Mouse (Mus musculus) midbrain, embryonic 16.5 days (tissue): ENCODE results near the gene Slc22a13. TPM values are rescaled to one million over a fixed set of nuclear protein-coding genes. Genes with fewer than 3 reads are reported as not detected.

Source experiments
- ATAC-seq: fragments of 200-750 bp; cut with Nextera tagmentation; 2 replicates; pipeline ENCODE4 v1.8.0; 2017; ENCODE audit warnings: moderate TSS enrichment
- H3K27ac ChIP-seq: fragments of 300-500 bp; sonication (generic); 2 replicates; pipeline ENCODE4 v1.5.1; 2014; ENCODE audit warnings: mild to moderate bottlenecking, low read length, mixed read lengths
- H3K27me3 ChIP-seq: fragments of 300-500 bp; sonication (generic); 2 replicates; pipeline ENCODE4 v1.6.1; 2014; ENCODE audit warnings: low read depth, low read length, mixed read lengths; ENCODE audit not compliant: control insufficient read depth, insufficient read depth
- H3K36me3 ChIP-seq: fragments of 300-500 bp; sonication (generic); 2 replicates; pipeline ENCODE4 v1.6.1; 2014; ENCODE audit warnings: mild to moderate bottlenecking, low read length, moderate library complexity, mixed read lengths; ENCODE audit not compliant: control insufficient read depth, insufficient read depth
- H3K4me1 ChIP-seq: fragments of 300-500 bp; sonication (generic); 2 replicates; pipeline ENCODE4 v1.6.1; 2014; ENCODE audit warnings: mild to moderate bottlenecking, low read length, mixed read lengths; ENCODE audit not compliant: control insufficient read depth, insufficient read depth
- H3K4me2 ChIP-seq: fragments of 300-500 bp; sonication (generic); 2 replicates; pipeline ENCODE4 v1.6.1; 2014; ENCODE audit warnings: mild to moderate bottlenecking, low read length, mixed read lengths
- H3K4me3 ChIP-seq: fragments of 300-500 bp; sonication (generic); 2 replicates; pipeline ENCODE4 v1.5.1; 2014; ENCODE audit warnings: low read depth, mild to moderate bottlenecking, low read length, moderate library complexity, mixed read lengths
- H3K9ac ChIP-seq: fragments of 300-500 bp; sonication (generic); 2 replicates; pipeline ENCODE4 v1.6.1; 2014; ENCODE audit warnings: low read depth, low read length, mixed read lengths
- H3K9me3 ChIP-seq: fragments of 300-500 bp; sonication (generic); replicated peaks from 2 replicates; pipeline ENCODE4 v1.6.1; 2014; ENCODE audit warnings: mild to moderate bottlenecking, low read length, mixed read lengths; ENCODE audit not compliant: control insufficient read depth, poor library complexity, severe bottlenecking
- WGBS: fragments of 180-500 bp; shearing (Covaris S2); extraction: QIAGEN DNeasy Blood & Tissue Kit; methylation state at CpG from one replicate; pipeline ENCODE4 v1.1.7; 2014; 5-methylcytosine and 5-hydroxymethylcytosine counted together
- polyA plus RNA-seq: library from polyadenylated mRNA; unstranded; fragments of >200 nt; fragmentation: Nextera tagmentation; extraction: Ambion mirVana; gene quantifications from 2 replicates; pipeline ENCODE4 v1.2.1, GENCODE M21; 2015

Slc22a13 gene
- polyA plus RNA-seq, 1 experiment from 2014 or later: not detected

DNA sequence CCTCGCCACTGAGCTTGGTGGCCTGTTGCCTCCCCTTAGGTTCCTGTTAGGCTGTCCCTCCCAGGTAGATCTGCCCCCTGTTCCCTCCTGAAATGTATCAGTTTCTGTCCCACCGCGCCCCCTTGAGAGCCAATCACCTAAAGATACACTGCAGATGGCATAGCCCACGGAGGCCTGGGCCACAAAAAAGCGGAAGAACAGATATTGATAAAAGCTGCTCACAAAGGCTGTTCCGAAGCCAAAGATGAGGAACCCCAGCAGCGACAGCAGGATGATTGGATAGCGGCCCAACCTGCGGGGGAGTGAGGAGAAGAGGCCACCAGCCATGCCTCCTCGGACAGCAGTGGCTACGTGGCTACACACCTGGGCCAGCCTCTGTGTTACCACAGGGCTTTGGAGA is 29.6 kb downstream of the Slc22a13 start:
- Histone ChIP-seq H3K27ac (no peak overlapping the region), H3K36me3 (no peaks in the 10 kb centered on the region), H3K9me3 (no peaks in the 10 kb centered on the region), H3K4me2 (no peak overlapping the region), H3K27me3 (no peaks in the 10 kb centered on the region), H3K4me3 (no peak overlapping the region), H3K4me1 (no peaks in the 10 kb centered on the region), H3K9ac (no peak overlapping the region)
- 92% methylated on average over 11 of the region's 11 CpGs for WGBS
- ATAC-seq: no peak

DNA sequence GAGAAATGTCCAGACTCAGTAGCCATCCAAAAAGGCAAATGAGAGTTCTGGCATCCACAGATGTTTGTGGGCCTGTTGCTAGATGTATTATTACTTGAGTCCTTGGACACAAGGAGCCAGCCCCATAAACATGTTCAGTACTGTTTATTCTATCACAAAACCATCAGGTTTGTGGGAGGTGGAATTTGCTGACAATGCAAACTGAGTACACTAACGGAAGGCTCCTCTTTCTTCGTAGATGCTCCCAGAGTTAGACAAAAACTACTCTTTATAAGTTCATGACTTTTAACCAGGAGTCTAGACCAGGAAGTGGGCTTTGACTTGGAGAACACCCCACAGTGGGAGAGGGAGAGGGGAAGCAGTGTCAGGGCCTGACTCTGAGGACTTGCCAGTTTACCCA is 41.3 kb downstream of the Slc22a13 start:
- H3K36me3 ChIP-seq: no peaks in the 10 kb centered on the region
- no peak overlapping the region for H3K9ac ChIP-seq
- no peak overlapping the region for H3K27ac ChIP-seq
- H3K4me2 ChIP-seq: no peak overlapping the region
- 100% methylated on average over 2 of the region's 2 CpGs for WGBS
- H3K4me1 ChIP-seq: no peaks in the 10 kb centered on the region
- H3K27me3 ChIP-seq: no peaks in the 10 kb centered on the region
- no peak overlapping the region for H3K4me3 ChIP-seq
- H3K9me3 ChIP-seq: no peaks in the 10 kb centered on the region
- ATAC-seq: no peak

DNA sequence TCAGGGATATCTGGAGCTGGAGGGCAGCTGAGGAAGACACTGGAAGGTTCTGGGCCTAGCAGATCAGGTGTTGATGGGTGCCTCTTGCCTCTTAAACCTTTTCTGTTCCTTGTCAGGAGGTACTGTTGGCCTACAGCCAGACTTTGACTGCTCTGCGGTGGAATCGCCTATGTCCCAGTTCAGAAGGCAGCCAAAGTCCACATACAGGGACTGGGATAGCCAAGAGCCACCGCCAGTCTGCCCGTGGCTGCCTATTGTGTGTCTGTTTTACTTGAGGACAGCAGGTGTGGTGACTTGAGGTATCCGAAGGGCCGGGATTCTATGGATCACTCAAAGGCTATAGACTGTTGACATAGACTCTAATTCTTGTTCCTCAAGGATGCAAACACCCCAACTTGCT is 43.4 kb downstream of the Slc22a13 start:
- H3K4me2 ChIP-seq: no peak overlapping the region
- no peak overlapping the region for H3K9ac ChIP-seq
- H3K9me3 ChIP-seq: no peaks in the 10 kb centered on the region
- 95% methylated on average over 6 of the region's 6 CpGs for WGBS
- no peak overlapping the region for H3K4me3 ChIP-seq
- H3K4me1 ChIP-seq: no peaks in the 10 kb centered on the region
- no peaks in the 10 kb centered on the region for H3K27me3 ChIP-seq
- no peaks in the 10 kb centered on the region for H3K36me3 ChIP-seq
- ATAC-seq: no peak
- no peak overlapping the region for H3K27ac ChIP-seq

DNA sequence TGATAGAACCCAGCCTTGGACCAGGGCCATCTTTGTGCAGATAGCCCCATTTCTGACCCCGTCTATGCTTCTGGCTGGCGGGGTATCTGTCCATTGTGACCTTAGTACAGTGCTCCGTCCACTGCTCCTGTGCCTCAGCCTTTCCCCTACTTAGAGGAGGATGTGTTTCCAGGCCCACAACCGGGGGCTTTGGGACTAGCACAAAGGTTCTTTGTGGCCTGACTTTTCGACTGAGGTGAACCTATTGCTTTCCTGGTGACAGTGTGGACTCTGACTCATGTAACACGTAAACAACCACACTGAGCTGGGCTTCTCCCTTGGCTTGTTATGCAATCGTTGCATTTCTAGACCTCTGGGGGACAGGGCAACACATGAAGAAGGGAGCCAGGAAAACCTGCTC is 44.2 kb downstream of the Slc22a13 start:
- Histone ChIP-seq H3K36me3 (no peaks in the 10 kb centered on the region), H3K9ac (no peak overlapping the region), H3K27ac (no peak overlapping the region), H3K27me3 (no peaks in the 10 kb centered on the region), H3K4me3 (no peak overlapping the region), H3K4me1 (no peaks in the 10 kb centered on the region), H3K4me2 (no peak overlapping the region), H3K9me3 (no peaks in the 10 kb centered on the region)
- no peak for ATAC-seq
- 96% methylated on average over 7 of the region's 7 CpGs for WGBS

DNA sequence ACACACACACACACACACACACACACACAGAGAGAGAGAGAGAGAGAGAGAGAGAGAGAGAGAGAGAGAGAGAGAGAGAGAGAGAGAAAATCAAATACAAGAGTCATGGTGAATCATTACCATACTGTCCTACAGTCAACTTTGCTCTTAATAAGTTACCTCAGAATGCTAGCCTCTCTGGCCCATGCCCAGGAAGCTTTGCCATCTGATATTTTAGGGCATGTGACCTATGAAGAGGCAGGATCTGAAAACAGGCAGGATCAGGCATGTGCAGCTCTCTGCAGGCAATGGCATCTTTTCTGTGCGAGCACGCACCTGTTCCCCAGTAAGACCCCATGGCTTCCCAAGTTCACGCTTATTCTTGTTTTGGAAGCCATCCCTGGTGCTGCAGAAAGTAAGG is 48.2 kb downstream of the Slc22a13 start:
- no peaks in the 10 kb centered on the region for H3K4me1 ChIP-seq
- no peak for ATAC-seq
- no peaks in the 10 kb centered on the region for H3K36me3 ChIP-seq
- H3K9ac ChIP-seq: no peak overlapping the region
- no peak overlapping the region for H3K4me3 ChIP-seq
- H3K27ac ChIP-seq: no peak overlapping the region
- 91% methylated on average over 3 of the region's 3 CpGs for WGBS
- no peaks in the 10 kb centered on the region for H3K9me3 ChIP-seq
- H3K27me3 ChIP-seq: peaks cover 11% of the 10 kb centered on the region
- H3K4me2 ChIP-seq: no peak overlapping the region

DNA sequence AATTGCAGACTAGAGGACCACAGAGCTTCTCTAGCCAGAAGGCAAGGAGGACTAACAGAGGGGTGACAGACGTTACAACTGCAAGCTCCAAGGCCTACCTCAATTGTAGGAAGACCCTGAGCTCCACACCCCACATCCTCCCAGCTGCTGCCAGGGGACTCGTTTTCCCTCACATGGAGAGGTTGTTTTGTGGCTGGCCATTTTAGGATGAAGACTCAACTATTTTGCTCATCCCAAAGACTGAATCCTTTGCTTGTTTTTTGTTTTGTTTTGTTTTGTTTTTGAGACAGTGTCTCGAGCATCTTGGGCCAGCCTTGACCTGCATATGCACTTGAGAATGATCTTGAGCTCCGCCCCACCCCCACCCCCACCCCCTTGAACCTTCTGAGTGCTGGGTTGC is 50.0 kb downstream of the Slc22a13 start, which contains the start of gene Gm47289:
Gene Gm47289 (plus strand): TSS at position 301 of the 400 bp plus-strand sequence.
- 58% methylated on average over 4 of the region's 4 CpGs for WGBS
- no peak within 1 kb of the TSS for H3K4me2 ChIP-seq
- H3K9ac ChIP-seq: no peak within 1 kb of the TSS
- no peak for ATAC-seq
- no peak within 1 kb of the TSS for H3K4me3 ChIP-seq
- no peak within 1 kb of the TSS for H3K27ac ChIP-seq
- H3K27me3 ChIP-seq: peaks cover 12% of the 10 kb centered on the region
- no peaks in the 10 kb centered on the region for H3K9me3 ChIP-seq
- no peaks in the 10 kb centered on the region for H3K4me1 ChIP-seq
- H3K36me3 ChIP-seq: no peaks in the 10 kb centered on the region

DNA sequence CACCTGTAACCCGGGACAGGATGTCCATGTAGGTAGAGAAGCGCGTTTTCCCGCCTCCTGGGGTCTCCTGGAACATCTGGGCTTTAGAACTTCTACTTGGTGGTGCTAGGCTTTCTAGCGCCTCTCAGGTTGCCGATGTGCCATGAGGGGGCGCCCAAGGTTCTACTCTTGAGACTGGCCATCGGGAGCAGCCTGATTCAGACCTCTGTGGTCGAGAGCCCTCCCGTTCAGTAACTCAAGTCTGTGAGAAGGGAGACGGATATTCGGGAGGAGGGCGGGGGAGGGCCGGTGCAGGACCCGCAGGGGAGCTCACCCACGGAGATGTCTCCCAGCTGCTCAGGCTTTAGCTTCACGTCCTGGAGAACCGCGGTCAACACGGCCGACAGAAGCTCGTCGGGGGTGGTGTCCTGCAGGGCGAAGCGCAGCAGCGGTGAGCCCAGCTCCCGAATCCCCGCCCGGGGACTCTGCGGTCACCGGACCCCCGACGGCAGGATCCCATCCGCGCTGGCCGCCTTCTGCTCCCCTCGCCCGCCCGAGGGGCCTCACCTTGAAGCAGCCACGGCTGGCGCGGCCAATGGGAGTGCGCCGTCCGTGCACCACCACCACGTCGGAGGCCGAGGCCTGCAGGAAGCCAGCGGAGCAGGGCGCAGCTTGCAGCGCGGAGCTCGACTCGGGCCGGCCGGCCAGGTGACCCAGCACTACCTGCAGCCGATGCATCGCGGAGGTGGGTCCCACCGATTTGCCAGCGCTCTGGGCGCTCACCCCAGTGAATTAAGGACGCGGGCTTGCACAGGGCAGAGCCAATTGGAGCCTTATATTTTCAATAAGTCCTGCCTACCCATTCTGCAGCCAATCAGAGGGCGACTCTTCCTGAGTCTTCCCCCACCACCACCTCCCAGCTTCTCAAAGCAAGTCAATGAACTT is 52.4 kb downstream of the Slc22a13 start, which contains the start of gene Acaa1b:
Gene Acaa1b (minus strand): TSS at position 816 of the 924 bp plus-strand sequence.
- ATAC-seq: peak; percentile 94
- peak within 1 kb of the TSS; percentile 62 for H3K9ac ChIP-seq
- peak within 1 kb of the TSS; percentile 53 for H3K4me3 ChIP-seq
- 1% methylated on average over 51 of the region's 65 CpGs for WGBS
- H3K9me3 ChIP-seq: no peaks in the 10 kb centered on the region
- peak within 1 kb of the TSS; percentile 54 for H3K4me2 ChIP-seq
- H3K27me3 ChIP-seq: peaks cover 12% of the 10 kb centered on the region
- no peaks in the 10 kb centered on the region for H3K36me3 ChIP-seq
- H3K4me1 ChIP-seq: no peaks in the 10 kb centered on the region
- no peak within 1 kb of the TSS for H3K27ac ChIP-seq

DNA sequence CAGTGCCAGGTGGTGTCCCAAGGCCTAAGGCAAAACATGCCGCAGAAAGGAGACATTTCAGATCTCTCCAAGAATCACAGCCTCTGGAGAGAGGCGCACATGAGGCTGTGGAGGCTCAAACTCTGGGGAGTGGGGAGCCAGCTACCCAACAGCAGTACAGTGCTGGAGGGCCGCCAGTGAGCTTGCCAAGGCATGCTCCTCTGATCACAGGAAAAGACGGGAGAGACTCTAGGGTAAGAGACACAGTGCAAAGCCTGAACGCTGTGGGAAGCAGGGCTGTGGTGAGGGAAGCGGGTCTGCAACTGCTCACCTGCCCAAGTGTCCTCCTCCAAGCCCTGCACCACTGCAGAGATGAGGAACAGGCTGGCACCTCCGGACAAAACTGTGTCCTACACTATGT is 53.1 kb downstream of the Slc22a13 start:
- ATAC-seq: no peak; the same call in 1 of the 2 replicates
- Histone ChIP-seq H3K9me3 (no peaks in the 10 kb centered on the region), H3K27me3 (peaks cover 12% of the 10 kb centered on the region), H3K4me3 (no peak overlapping the region), H3K27ac (no peak overlapping the region), H3K36me3 (no peaks in the 10 kb centered on the region), H3K4me2 (peak overlapping the region; percentile 54; the same call in 1 of the 2 replicates), H3K9ac (no peak overlapping the region), H3K4me1 (no peaks in the 10 kb centered on the region)
- WGBS: 62% methylated on average over 7 of the region's 7 CpGs

DNA sequence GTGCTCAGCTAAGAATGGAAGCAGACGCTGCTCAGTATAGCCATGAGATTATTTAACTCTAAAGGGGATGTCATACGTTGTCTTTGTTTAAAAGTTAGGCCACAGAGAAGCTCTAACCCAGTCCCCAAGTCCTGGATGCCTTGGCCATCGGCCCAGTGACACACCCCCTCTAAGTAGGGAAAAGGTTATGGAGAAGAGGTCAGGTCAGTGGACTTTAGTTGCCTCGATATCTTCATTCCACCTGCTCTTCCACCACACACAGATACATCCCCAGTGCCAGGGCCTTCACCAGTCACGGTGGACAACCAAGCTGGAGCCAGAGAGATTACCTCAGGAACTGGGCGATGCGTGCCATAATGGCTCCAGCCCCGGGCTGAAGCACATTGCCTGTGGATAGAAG is 53.5 kb downstream of the Slc22a13 start:
- peaks cover 12% of the 10 kb centered on the region for H3K27me3 ChIP-seq
- H3K4me1 ChIP-seq: no peaks in the 10 kb centered on the region
- no peak overlapping the region for H3K27ac ChIP-seq
- ATAC-seq: no peak
- no peaks in the 10 kb centered on the region for H3K36me3 ChIP-seq
- H3K4me3 ChIP-seq: no peak overlapping the region
- H3K9me3 ChIP-seq: no peaks in the 10 kb centered on the region
- 86% methylated on average over 8 of the region's 8 CpGs for WGBS
- no peak overlapping the region for H3K4me2 ChIP-seq
- no peak overlapping the region for H3K9ac ChIP-seq
